Comparison of ENCODE assay signal across 15 mouse cellular contexts in genomic region chr17:62642447-62643145, GRCm38 (mm10).
DNase-seq lines count a peak whose midpoint lies in the region; ATAC-seq and TF ChIP-seq lines count a peak whose summit lies in the region.
"Had no signal": no experiment of that assay in that cellular context is flagged by ENCODE, and none has a peak within 500 bp of the region (broad histone marks: within the 10 kb centered on the region; RNA-seq: fewer than 3 reads in every experiment).

No protein-coding gene starts in this region.

- no peak overlapping the region for H3K9ac ChIP-seq in heart, postnatal 0 days (replicated peaks; ENCODE audit: low read depth, low read length)
- H3K9ac ChIP-seq: embryonic facial prominence, embryonic 12.5 days; kidney, embryonic 15.5 days; liver, embryonic 14.5 days had no signal

- peak overlapping the region; percentile 67; the same call in 1 of the 2 replicates for H3K27ac ChIP-seq in kidney, adult 2 months (ENCODE audit: insufficient read depth, low read depth, low read length)
- peak overlapping the region; percentile 81 for H3K27ac ChIP-seq in heart, postnatal 0 days (ENCODE audit: low read depth)
- H3K27ac ChIP-seq in embryonic facial prominence, embryonic 10.5 days (replicated peaks) = no peak overlapping the region
- H3K27ac ChIP-seq: embryonic facial prominence, embryonic 12.5 days; kidney, embryonic 15.5 days; layer of hippocampus, adult 2 months; left cerebral cortex, adult 2 months; liver, embryonic 14.5 days had no signal

- peak overlapping the region; percentile 17; the same call in 1 of the 2 replicates for H3K4me2 ChIP-seq in heart, postnatal 0 days (ENCODE audit: low read depth, low read length)
- H3K4me2 ChIP-seq: embryonic facial prominence, embryonic 12.5 days; kidney, embryonic 15.5 days had no signal

- ATAC-seq in common myeloid progenitor, adult 5-6 weeks (replicated peaks; ENCODE audit: low read depth, poor library complexity, severe bottlenecking) = peak; percentile 71
- peak; percentile 80 for ATAC-seq in heart, postnatal 0 days (ENCODE audit: insufficient read depth, low read depth)

- DNase-seq in kidney, adult 2 months = peak; percentile 13
- no peak for DNase-seq in kidney, postnatal 14 days
- peak; percentile 56 for DNase-seq in adipocyte (ENCODE audit: low spot score)
- peak; percentile 73 for DNase-seq in heart, postnatal 0 days (ENCODE audit: low spot score)
- DNase-seq in embryonic facial prominence, embryonic 10.5 days (ENCODE audit: low spot score) = no peak
- no peak for DNase-seq in cerebellum, postnatal 4 days (ENCODE audit: low spot score in 2 of 2)
- DNase-seq: adrenal gland, postnatal 25 days; cerebellum, postnatal 14 days; right cerebral cortex, postnatal 4 days had no signal

- H3K4me1 ChIP-seq in kidney, adult 2 months (ENCODE audit: control insufficient read depth, insufficient read depth, low read length) = no peaks in the 10 kb centered on the region
- peaks cover 6% of the 10 kb centered on the region; the same call in 1 of the 2 replicates for H3K4me1 ChIP-seq in heart, postnatal 0 days (ENCODE audit: control insufficient read depth, insufficient read depth)
- H3K4me1 ChIP-seq in embryonic facial prominence, embryonic 10.5 days = 0 out of 2 replicates have a peak, but pooled peaks cover 4% of the 10 kb centered on the region
- H3K4me1 ChIP-seq: embryonic facial prominence, embryonic 12.5 days; kidney, embryonic 15.5 days had no signal

- TF ChIP-seq CTCF in kidney, adult 2 months (conservative IDR thresholded peaks at IDR 0.05; ENCODE audit: insufficient read depth, insufficient read length, low read depth, low read length) = no peak
- no peak for TF ChIP-seq CTCF in heart, postnatal 0 days (IDR thresholded peaks at IDR 0.05; ENCODE audit: low read depth)

- no peak overlapping the region for H3K4me3 ChIP-seq in kidney, adult 2 months (ENCODE audit: insufficient read depth, low read depth, low read length)
- no peak overlapping the region for H3K4me3 ChIP-seq in heart, postnatal 0 days (ENCODE audit: low read depth, low read length)
- no peak overlapping the region for H3K4me3 ChIP-seq in embryonic facial prominence, embryonic 10.5 days
- H3K4me3 ChIP-seq: embryonic facial prominence, embryonic 12.5 days; kidney, embryonic 15.5 days; layer of hippocampus, adult 2 months; left cerebral cortex, adult 2 months had no signal

- TF ChIP-seq EP300 in heart, postnatal 0 days (IDR thresholded peaks at IDR 0.05; ENCODE audit: low read depth) = no peak

- no peak for TF ChIP-seq POLR2A in kidney, adult 2 months (IDR thresholded peaks at IDR 0.05; ENCODE audit: low read depth, low read length)

- 77% methylated on average over 12 of the region's 12 CpGs for WGBS in kidney, adult 2 months
- WGBS in heart, postnatal 0 days = 62% methylated on average over 12 of the region's 12 CpGs
- WGBS in embryonic facial prominence, embryonic 10.5 days = 88% methylated on average over 12 of the region's 12 CpGs

- H3K27me3 ChIP-seq in kidney, adult 2 months (replicated peaks; ENCODE audit: control insufficient read depth, insufficient read depth, low read length) = no peaks in the 10 kb centered on the region
- H3K27me3 ChIP-seq in heart, postnatal 0 days (ENCODE audit: control insufficient read depth, insufficient read depth, low read length) = no peaks in the 10 kb centered on the region
- H3K27me3 ChIP-seq in embryonic facial prominence, embryonic 10.5 days (replicated peaks; ENCODE audit: low read depth, poor library complexity, severe bottlenecking) = no peaks in the 10 kb centered on the region
- H3K27me3 ChIP-seq: embryonic facial prominence, embryonic 12.5 days; kidney, embryonic 15.5 days had no signal

- no peaks in the 10 kb centered on the region for H3K36me3 ChIP-seq in kidney, adult 2 months (ENCODE audit: control insufficient read depth, insufficient read depth, low read length)
- no peaks in the 10 kb centered on the region for H3K36me3 ChIP-seq in heart, postnatal 0 days (replicated peaks; ENCODE audit: control insufficient read depth, insufficient read depth, low read length)
- peaks cover 5% of the 10 kb centered on the region; the same call in 1 of the 2 replicates for H3K36me3 ChIP-seq in embryonic facial prominence, embryonic 10.5 days (replicated peaks)
- H3K36me3 ChIP-seq: embryonic facial prominence, embryonic 12.5 days; kidney, embryonic 15.5 days had no signal

- no peaks in the 10 kb centered on the region for H3K9me3 ChIP-seq in heart, postnatal 0 days (replicated peaks; ENCODE audit: control insufficient read depth, low read length)
- no peaks in the 10 kb centered on the region for H3K9me3 ChIP-seq in embryonic facial prominence, embryonic 10.5 days
- H3K9me3 ChIP-seq: embryonic facial prominence, embryonic 12.5 days; kidney, embryonic 15.5 days had no signal

Comparison
In these comparisons a context has a peak if more than half of its experiments do, and no peak if none do; other contexts are left out.
1. DNase-seq: peak in kidney, adult 2 months (single experiment), adipocyte (single experiment) and heart, postnatal 0 days (single experiment); none in kidney, postnatal 14 days (single experiment), embryonic facial prominence, embryonic 10.5 days (single experiment) and cerebellum, postnatal 4 days (0 of 2).